ENCODE assay signal across 8 mouse cellular contexts in the genomic region with DNA sequence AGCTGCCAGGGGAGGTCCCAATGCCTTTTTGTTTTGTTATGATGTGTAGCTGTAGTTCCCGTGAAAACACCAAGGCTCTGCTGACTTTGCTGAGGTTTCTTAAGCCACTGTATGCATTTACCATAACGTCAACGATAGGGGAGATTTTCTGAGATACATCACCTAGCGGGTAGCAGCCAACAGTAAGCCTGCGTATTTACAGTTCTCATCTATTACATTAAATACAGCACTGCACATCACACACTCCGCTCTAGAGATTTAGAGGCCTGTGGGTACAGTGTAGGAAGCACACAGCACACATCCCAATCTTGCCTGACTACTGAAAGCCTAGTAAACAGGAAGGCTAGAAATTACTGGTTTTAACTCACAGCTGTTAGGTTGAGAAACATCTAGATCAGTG. TPM values are rescaled to one million over a fixed set of nuclear protein-coding genes. Genes with fewer than 3 reads are reported as not detected.
A peak's percentile ranks its signal among the peaks of the same experiment; 100 is the strongest.
DNase-seq lines count a peak whose midpoint lies in the region; ATAC-seq lines count a peak whose summit lies in the region.

No protein-coding gene starts in this region.

- H3K4me3 ChIP-seq in heart, embryonic 11.5 days (ENCODE audit: low read depth, low read length) = peak overlapping the region; percentile 14; the same call in 1 of the 2 replicates
- H3K4me3 ChIP-seq in embryonic facial prominence, embryonic 14.5 days (ENCODE audit: low read depth, low read length) = peak overlapping the region; percentile 25
- H3K4me3 ChIP-seq in limb, embryonic 13.5 days = peak overlapping the region; percentile 30

- peak overlapping the region; percentile 31 for H3K4me2 ChIP-seq in heart, embryonic 11.5 days
- H3K4me2 ChIP-seq in embryonic facial prominence, embryonic 14.5 days (ENCODE audit: low read depth, low read length) = peak overlapping the region; percentile 46
- peak overlapping the region; percentile 58 for H3K4me2 ChIP-seq in limb, embryonic 13.5 days (replicated peaks)

- peaks cover 38% of the 10 kb centered on the region for H3K27me3 ChIP-seq in heart, embryonic 11.5 days (ENCODE audit: control insufficient read depth, insufficient read depth, low read length)
- peaks cover 60% of the 10 kb centered on the region for H3K27me3 ChIP-seq in embryonic facial prominence, embryonic 14.5 days (replicated peaks; ENCODE audit: control insufficient read depth, insufficient read depth, low read length)
- peaks cover 78% of the 10 kb centered on the region for H3K27me3 ChIP-seq in limb, embryonic 13.5 days

- no peaks in the 10 kb centered on the region for H3K9me3 ChIP-seq in heart, embryonic 11.5 days (replicated peaks; ENCODE audit: control insufficient read depth, low read length)
- no peaks in the 10 kb centered on the region for H3K9me3 ChIP-seq in embryonic facial prominence, embryonic 14.5 days (ENCODE audit: control insufficient read depth, low read length)
- H3K9me3 ChIP-seq in limb, embryonic 13.5 days = no peaks in the 10 kb centered on the region

- H3K27ac ChIP-seq in heart, embryonic 11.5 days (ENCODE audit: low read depth, low read length) = no peak overlapping the region
- H3K27ac ChIP-seq in embryonic facial prominence, embryonic 14.5 days (replicated peaks; ENCODE audit: low read depth, low read length) = no peak overlapping the region; the same call in 1 of the 2 replicates
- no peak overlapping the region for H3K27ac ChIP-seq in limb, embryonic 13.5 days

- no peaks in the 10 kb centered on the region for H3K36me3 ChIP-seq in heart, embryonic 11.5 days (ENCODE audit: control insufficient read depth, insufficient read depth, low read length)
- no peaks in the 10 kb centered on the region for H3K36me3 ChIP-seq in embryonic facial prominence, embryonic 14.5 days (ENCODE audit: control insufficient read depth, insufficient read depth, low read length)
- H3K36me3 ChIP-seq in limb, embryonic 13.5 days = no peaks in the 10 kb centered on the region

- DNase-seq in heart, postnatal 4 days = no peak
- peak; percentile 74 for DNase-seq in MN1 (ENCODE audit: low spot score)
- peak; percentile 19 for DNase-seq in embryonic facial prominence, embryonic 14.5 days (ENCODE audit: low spot score)
- DNase-seq in adrenal gland, adult 2 months = no peak
- no peak for DNase-seq in spleen, postnatal 14 days (ENCODE audit: low spot score in 2 of 2)
- DNase-seq in urinary bladder, adult 2 months (ENCODE audit: low spot score) = no peak

- no peak for ATAC-seq in heart, embryonic 11.5 days (replicated peaks; ENCODE audit: insufficient number of reproducible peaks, low FRiP score, low TSS enrichment)
- 0 out of 2 replicates have a peak, but pooled peaks have one; percentile 34 for ATAC-seq in embryonic facial prominence, embryonic 14.5 days (ENCODE audit: low read depth)
- ATAC-seq in limb, embryonic 13.5 days (ENCODE audit: low FRiP score, low read depth) = no peak

- H3K9ac ChIP-seq in heart, embryonic 11.5 days (ENCODE audit: low read depth, low read length) = no peak overlapping the region
- no peak overlapping the region for H3K9ac ChIP-seq in embryonic facial prominence, embryonic 14.5 days (ENCODE audit: low read depth, low read length)
- H3K9ac ChIP-seq in limb, embryonic 13.5 days = 0 out of 2 replicates have a peak overlapping the region, but pooled peaks have one; percentile 13

- no peaks in the 10 kb centered on the region for H3K4me1 ChIP-seq in heart, embryonic 11.5 days (ENCODE audit: control insufficient read depth, insufficient read depth, low read length)
- no peaks in the 10 kb centered on the region for H3K4me1 ChIP-seq in embryonic facial prominence, embryonic 14.5 days (ENCODE audit: control insufficient read depth, insufficient read depth, low read length)
- H3K4me1 ChIP-seq in limb, embryonic 13.5 days = peaks cover 8% of the 10 kb centered on the region

- WGBS in heart, embryonic 11.5 days (ENCODE audit: insufficient replicate concordance) = 7% methylated on average over 6 of the region's 6 CpGs
- WGBS in embryonic facial prominence, embryonic 14.5 days = 4% methylated on average over 6 of the region's 6 CpGs
- 1% methylated on average over 6 of the region's 6 CpGs for WGBS in limb, embryonic 13.5 days

RNA-seq across cellular contexts. Expression of gene Myt1l, which starts 6.1 kb away (rescaled TPM):
- 0.37 and 1.1 TPM in 2 replicates for polyA plus RNA-seq in heart, embryonic 11.5 days (2014; fragmentation: Nextera tagmentation; extraction: Ambion mirVana)
- under 1 TPM; 0.05 to 0.21 TPM for total RNA-seq in heart, postnatal 4 days (2021)
- 9.7 and 11.9 TPM in 2 replicates for polyA plus RNA-seq in embryonic facial prominence, embryonic 14.5 days (2014; fragmentation: Nextera tagmentation; extraction: Ambion mirVana)
- polyA plus RNA-seq in limb, embryonic 13.5 days (2015; fragmentation: Nextera tagmentation; extraction: Ambion mirVana) = 0.14 and 0.89 TPM in 2 replicates
- 1 to 10 TPM; 2.0 to 2.7 TPM for total RNA-seq in adrenal gland, adult 2 months (2021)
- 0.21 and 0.37 TPM in 2 replicates for polyA plus RNA-seq in adrenal gland, adult 2 months (2012; rRNA removed)
- 0.04 TPM in 1 of 2 replicates, not detected in the other for polyA plus RNA-seq in urinary bladder, adult 2 months (2012; rRNA removed)

Comparison
In these comparisons a context has a peak if more than half of its experiments do, and no peak if none do; other contexts are left out.
1. DNase-seq: peak in MN1 (single experiment) and embryonic facial prominence, embryonic 14.5 days (single experiment); none in heart, postnatal 4 days (single experiment), adrenal gland, adult 2 months (single experiment), spleen, postnatal 14 days (0 of 2) and urinary bladder, adult 2 months (single experiment).
2. Peak in every context shown above with its lines, with median percentiles within 50 percentile points of each other: H3K4me2 ChIP-seq and H3K4me3 ChIP-seq.